Mouse (Mus musculus) embryo, embryonic 9.5 days (tissue): ENCODE results near the gene Olfr612.
"Not testable (repeated sequence)": the region's sequence is repeated elsewhere in the genome, so short reads cannot be mapped to it uniquely, and the experiment has no call there.

Experiments used
- DNase-seq: peaks from one replicate; pipeline ENCODE4 v3.0.0-alpha.2; 2017; ENCODE audit errors: extremely low spot score

Gene Olfr612

GRCm38 (mm10) chr7:103542617-103543016 lies at the start of gene Olfr612:
Gene Olfr612 (minus strand): TSS chr7:103542717.
- DNase-seq, result not testable (repeated sequence)

GRCm38 (mm10) chr7:103589803-103590202 lies 47.3 kb upstream of the Olfr612 start, which contains the start of gene Olfr618:
Gene Olfr618 (plus strand): TSS chr7:103590103.
- no peak for DNase-seq

DNA sequence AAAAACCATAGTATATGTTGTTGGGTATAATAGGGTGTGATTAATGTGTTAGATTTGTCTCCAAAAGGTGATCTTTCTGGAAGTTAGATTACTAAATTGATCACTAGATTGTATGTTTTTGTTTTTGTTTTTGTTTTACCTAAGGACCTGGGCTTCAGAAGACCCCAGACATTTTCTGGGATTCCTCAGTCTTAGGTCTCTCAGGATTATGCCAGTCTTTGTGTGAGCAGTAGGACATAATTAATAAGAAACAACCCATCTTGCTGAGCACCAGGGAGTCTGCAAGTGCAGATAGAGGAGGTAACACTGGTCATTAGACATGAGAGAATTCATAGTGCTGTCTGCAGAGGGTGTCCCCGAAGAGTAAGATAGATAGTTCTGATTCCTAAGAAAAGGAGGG lies 30.2 kb upstream of the Olfr612 start, which contains the start of gene Olfr617:
TSS of gene Olfr617 (plus strand) at position 301 of the 400 bp plus-strand sequence.
- DNase-seq, result no peak

DNA sequence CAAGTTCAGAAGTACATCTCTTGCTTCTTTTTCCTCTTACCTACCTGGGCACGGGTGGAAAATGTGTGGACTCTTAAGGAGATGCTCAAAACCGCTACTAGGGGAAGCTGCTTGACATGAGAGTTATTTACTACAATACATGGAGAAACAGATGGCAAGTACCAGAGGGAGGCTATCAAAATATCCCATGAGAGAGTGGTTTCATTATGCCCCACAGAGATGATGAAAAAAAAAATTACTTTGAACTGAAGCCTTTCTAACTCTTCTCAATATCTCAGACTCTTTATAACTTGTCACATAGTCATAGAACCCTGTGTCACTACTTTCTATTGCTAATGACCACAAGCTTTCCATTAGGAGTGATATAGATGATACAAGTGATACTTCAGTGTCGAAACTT lies 26.5 kb upstream of the Olfr612 start, which contains the start of gene Olfr616:
TSS of gene Olfr616 (minus strand) at position 101 of the 400 bp plus-strand sequence.
- DNase-seq, result no peak

GRCm38 (mm10) chr7:103555779-103556178 lies 13.3 kb upstream of the Olfr612 start, which contains the start of gene Olfr615:
Gene Olfr615 (plus strand): TSS chr7:103556079.
- DNase-seq, result no peak

- DNase-seq, result no peak
Observed at GRCm38 (mm10) chr7:103547774-103548173, 5.3 kb upstream of the Olfr612 start, which contains the start of gene Olfr613. Gene Olfr613 (plus strand): TSS chr7:103548074.

- DNase-seq, result not testable (repeated sequence)
Observed at GRCm38 (mm10) chr7:103520746-103521145, 21.8 kb downstream of the Olfr612 start, which contains the start of gene Olfr611. Gene Olfr611 (minus strand): TSS chr7:103520846.

DNA sequence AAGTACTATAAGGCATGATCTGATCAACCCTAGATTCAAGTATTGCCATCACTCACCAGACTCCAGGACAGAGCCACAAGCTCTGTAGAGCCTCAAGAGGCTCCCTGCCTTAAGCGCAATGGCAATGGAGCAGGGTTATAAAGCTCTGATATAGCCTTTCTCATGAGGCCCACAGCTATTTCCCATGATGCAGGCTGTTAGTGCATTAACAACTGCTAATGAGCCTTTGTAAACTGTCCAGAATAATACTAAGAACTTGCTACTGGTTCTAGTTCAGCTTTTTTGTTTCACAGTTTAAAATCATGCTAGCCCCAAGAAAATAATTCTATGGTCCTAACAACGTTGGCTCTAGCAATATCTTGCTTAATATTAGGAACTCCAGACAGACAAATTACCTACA lies 30.5 kb downstream of the Olfr612 start, which contains the start of gene Olfr610:
TSS of gene Olfr610 (minus strand) at position 101 of the 400 bp plus-strand sequence.
- DNase-seq, result no peak

DNA sequence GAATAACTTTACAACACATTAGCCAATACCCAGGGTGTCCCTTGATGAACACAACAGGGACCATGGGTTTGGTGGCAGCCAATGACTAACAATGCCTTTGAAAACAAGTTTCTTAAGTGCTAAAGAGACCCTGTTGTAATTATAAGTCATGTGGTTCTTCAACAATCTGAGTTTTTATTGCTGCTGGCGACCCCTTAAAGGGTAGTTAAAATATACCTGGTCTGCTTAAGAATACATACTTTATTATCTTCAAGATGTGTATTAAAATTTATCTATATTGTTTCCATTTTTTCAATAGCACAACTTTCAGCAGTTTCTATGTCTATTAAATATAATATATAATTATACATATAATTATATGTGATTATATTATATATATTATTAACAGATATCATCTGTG lies 44.6 kb downstream of the Olfr612 start, which contains the start of gene Olfr609:
TSS of gene Olfr609 (minus strand) at position 101 of the 400 bp plus-strand sequence.
- no peak for DNase-seq
